Mouse (Mus musculus): ENCODE data around the gene Uqcc1. TPM values are rescaled to one million over a fixed set of nuclear protein-coding genes. Genes with fewer than 3 reads are reported as not detected.
A peak's percentile ranks its signal among the peaks of the same experiment; 100 is the strongest.

The Uqcc1 gene
- total and polyA plus RNA-seq, 3 experiments: 4.2 to 35.8 (median 29.9) TPM

GRCm38 (mm10) chr2:155946069-155946468, 16.0 kb upstream of the Uqcc1 start:
- Histone ChIP-seq H3K36me3 (replicated peaks) (no peaks in the 10 kb centered on the region), H3K4me3 (ENCODE audit: low read depth, low read length) (no peak overlapping the region), H3K4me1 (ENCODE audit: insufficient read depth, low read depth, low read length) (peaks cover 29% of the 10 kb centered on the region), H3K27me3 (ENCODE audit: insufficient read depth, low read length) (peaks cover 25% of the 10 kb centered on the region; the same call in 1 of the 2 replicates), H3K9me3 (replicated peaks) (no peaks in the 10 kb centered on the region)
- peak; percentile 64 for DNase-seq (ENCODE audit: low spot score)
- peak; percentile 62 for TF ChIP-seq CTCF (IDR thresholded peaks at IDR 0.05; ENCODE audit: low read depth, low read length)
- TF ChIP-seq GATA1 (IDR thresholded peaks at IDR 0.05; ENCODE audit: borderline replicate concordance, low read length): no peak
- ATAC-seq (ENCODE audit: extremely low read depth, insufficient number of reproducible peaks, low FRiP score, poor library complexity, severe bottlenecking): no peak

GRCm38 (mm10) chr2:155945580-155945979, 15.5 kb upstream of the Uqcc1 start:
- Histone ChIP-seq H3K9me3 (replicated peaks) (no peaks in the 10 kb centered on the region), H3K4me1 (ENCODE audit: insufficient read depth, low read depth, low read length) (peaks cover 29% of the 10 kb centered on the region), H3K27me3 (ENCODE audit: insufficient read depth, low read length) (peaks cover 25% of the 10 kb centered on the region; the same call in 1 of the 2 replicates), H3K4me3 (ENCODE audit: low read depth, low read length) (no peak overlapping the region), H3K36me3 (replicated peaks) (no peaks in the 10 kb centered on the region)
- TF ChIP-seq GATA2 (IDR thresholded peaks at IDR 0.05; ENCODE audit: borderline replicate concordance, low read depth, low read length) (no peak), GATA1 (IDR thresholded peaks at IDR 0.05; ENCODE audit: borderline replicate concordance, low read length) (no peak), POLR2AphosphoS5 (IDR thresholded peaks at IDR 0.05; ENCODE audit: insufficient replicate concordance, low read depth, low read length) (no peak), TAL1 (conservative IDR thresholded peaks at IDR 0.05; ENCODE audit: low read depth, low read length) (no peak), CTCF (IDR thresholded peaks at IDR 0.05; ENCODE audit: low read depth, low read length) (no peak)
- ATAC-seq (ENCODE audit: extremely low read depth, insufficient number of reproducible peaks, low FRiP score, poor library complexity, severe bottlenecking) (no peak), DNase-seq (ENCODE audit: low spot score) (no peak)

GRCm38 (mm10) chr2:155945124-155945523, 15.0 kb upstream of the Uqcc1 start, which contains the start of gene Gdf5:
TSS of gene Gdf5 (minus strand) at chr2:155945367.
- no peaks in the 10 kb centered on the region for H3K9me3 ChIP-seq (replicated peaks)
- H3K4me3 ChIP-seq (ENCODE audit: low read depth, low read length): no peak within 1 kb of the TSS
- no peak for DNase-seq (ENCODE audit: low spot score)
- TF ChIP-seq POLR2AphosphoS5 (IDR thresholded peaks at IDR 0.05; ENCODE audit: insufficient replicate concordance, low read depth, low read length): no peak
- no peak for TF ChIP-seq CTCF (IDR thresholded peaks at IDR 0.05; ENCODE audit: low read depth, low read length)
- TF ChIP-seq TAL1 (conservative IDR thresholded peaks at IDR 0.05; ENCODE audit: low read depth, low read length): no peak
- TF ChIP-seq GATA2 (IDR thresholded peaks at IDR 0.05; ENCODE audit: borderline replicate concordance, low read depth, low read length): no peak
- TF ChIP-seq GATA1 (IDR thresholded peaks at IDR 0.05; ENCODE audit: borderline replicate concordance, low read length): no peak
- no peaks in the 10 kb centered on the region for H3K36me3 ChIP-seq (replicated peaks)
- H3K27me3 ChIP-seq (ENCODE audit: insufficient read depth, low read length): peaks cover 25% of the 10 kb centered on the region; the same call in 1 of the 2 replicates
- ATAC-seq (ENCODE audit: extremely low read depth, insufficient number of reproducible peaks, low FRiP score, poor library complexity, severe bottlenecking): no peak
- peaks cover 29% of the 10 kb centered on the region for H3K4me1 ChIP-seq (ENCODE audit: insufficient read depth, low read depth, low read length)

GRCm38 (mm10) chr2:155944685-155945084, 14.6 kb upstream of the Uqcc1 start:
- Histone ChIP-seq H3K4me3 (ENCODE audit: low read depth, low read length) (no peak overlapping the region), H3K4me1 (ENCODE audit: insufficient read depth, low read depth, low read length) (peaks cover 29% of the 10 kb centered on the region), H3K9me3 (replicated peaks) (no peaks in the 10 kb centered on the region), H3K36me3 (replicated peaks) (no peaks in the 10 kb centered on the region), H3K27me3 (ENCODE audit: insufficient read depth, low read length) (peaks cover 25% of the 10 kb centered on the region; the same call in 1 of the 2 replicates)
- TF ChIP-seq GATA1 (IDR thresholded peaks at IDR 0.05; ENCODE audit: borderline replicate concordance, low read length) (no peak), CTCF (IDR thresholded peaks at IDR 0.05; ENCODE audit: low read depth, low read length) (no peak), GATA2 (IDR thresholded peaks at IDR 0.05; ENCODE audit: borderline replicate concordance, low read depth, low read length) (no peak), TAL1 (conservative IDR thresholded peaks at IDR 0.05; ENCODE audit: low read depth, low read length) (no peak), POLR2AphosphoS5 (IDR thresholded peaks at IDR 0.05; ENCODE audit: insufficient replicate concordance, low read depth, low read length) (no peak)
- DNase-seq (ENCODE audit: low spot score) (no peak), ATAC-seq (ENCODE audit: extremely low read depth, insufficient number of reproducible peaks, low FRiP score, poor library complexity, severe bottlenecking) (no peak)

GRCm38 (mm10) chr2:155943463-155943862, 13.4 kb upstream of the Uqcc1 start:
- Histone ChIP-seq H3K4me3 (ENCODE audit: low read depth, low read length) (no peak overlapping the region), H3K36me3 (replicated peaks) (no peaks in the 10 kb centered on the region), H3K27me3 (ENCODE audit: insufficient read depth, low read length) (peaks cover 28% of the 10 kb centered on the region; the same call in 1 of the 2 replicates), H3K4me1 (ENCODE audit: insufficient read depth, low read depth, low read length) (peaks cover 28% of the 10 kb centered on the region), H3K9me3 (replicated peaks) (no peaks in the 10 kb centered on the region)
- ATAC-seq (ENCODE audit: extremely low read depth, insufficient number of reproducible peaks, low FRiP score, poor library complexity, severe bottlenecking): no peak
- no peak for DNase-seq (ENCODE audit: low spot score)
- TF ChIP-seq GATA1 (IDR thresholded peaks at IDR 0.05; ENCODE audit: borderline replicate concordance, low read length): no peak
- no peak for TF ChIP-seq CTCF (IDR thresholded peaks at IDR 0.05; ENCODE audit: low read depth, low read length)
- no peak for TF ChIP-seq POLR2AphosphoS5 (IDR thresholded peaks at IDR 0.05; ENCODE audit: insufficient replicate concordance, low read depth, low read length)
- no peak for TF ChIP-seq GATA2 (IDR thresholded peaks at IDR 0.05; ENCODE audit: borderline replicate concordance, low read depth, low read length)
- TF ChIP-seq TAL1 (conservative IDR thresholded peaks at IDR 0.05; ENCODE audit: low read depth, low read length): no peak

GRCm38 (mm10) chr2:155941697-155942442, 11.8 kb upstream of the Uqcc1 start:
- Histone ChIP-seq H3K9me3 (replicated peaks) (no peaks in the 10 kb centered on the region), H3K4me1 (ENCODE audit: insufficient read depth, low read depth, low read length) (peaks cover 13% of the 10 kb centered on the region), H3K36me3 (replicated peaks) (no peaks in the 10 kb centered on the region), H3K27me3 (ENCODE audit: insufficient read depth, low read length) (peaks cover 28% of the 10 kb centered on the region; the same call in 1 of the 2 replicates), H3K4me3 (ENCODE audit: low read depth, low read length) (no peak overlapping the region)
- TF ChIP-seq GATA1 (IDR thresholded peaks at IDR 0.05; ENCODE audit: borderline replicate concordance, low read length) (no peak), POLR2AphosphoS5 (IDR thresholded peaks at IDR 0.05; ENCODE audit: insufficient replicate concordance, low read depth, low read length) (no peak), CTCF (IDR thresholded peaks at IDR 0.05; ENCODE audit: low read depth, low read length) (no peak)
- ATAC-seq (ENCODE audit: extremely low read depth, insufficient number of reproducible peaks, low FRiP score, poor library complexity, severe bottlenecking) (no peak), DNase-seq (ENCODE audit: low spot score) (no peak)

All from G1E (cell line).